Mouse (Mus musculus): ENCODE data around the gene Srp14. TPM values are rescaled to one million over a fixed set of nuclear protein-coding genes. Genes with fewer than 3 reads are reported as not detected.
A peak's percentile ranks its signal among the peaks of the same experiment; 100 is the strongest.

The Srp14 gene
- polyA plus RNA-seq, 1 experiment, result 180 TPM

GRCm38 (mm10) chr2:118491281-118491731 is 11.8 kb upstream of the Srp14 start:
- Histone ChIP-seq H3K27me3 (replicated peaks) (peaks cover 11% of the 10 kb centered on the region), H3K4me3 (replicated peaks) (peak overlapping the region; percentile 83), H3K9me3 (peaks cover 3% of the 10 kb centered on the region; the same call in 1 of the 2 replicates), H3K36me3 (replicated peaks; ENCODE audit: low read length) (no peaks in the 10 kb centered on the region), H3K4me1 (peaks cover 58% of the 10 kb centered on the region)
- TF ChIP-seq FLI1 (IDR thresholded peaks at IDR 0.05; ENCODE audit: low read length), result no peak
- no peak for TF ChIP-seq GATA1 (IDR thresholded peaks at IDR 0.05; ENCODE audit: borderline replicate concordance, low read length)

DNA sequence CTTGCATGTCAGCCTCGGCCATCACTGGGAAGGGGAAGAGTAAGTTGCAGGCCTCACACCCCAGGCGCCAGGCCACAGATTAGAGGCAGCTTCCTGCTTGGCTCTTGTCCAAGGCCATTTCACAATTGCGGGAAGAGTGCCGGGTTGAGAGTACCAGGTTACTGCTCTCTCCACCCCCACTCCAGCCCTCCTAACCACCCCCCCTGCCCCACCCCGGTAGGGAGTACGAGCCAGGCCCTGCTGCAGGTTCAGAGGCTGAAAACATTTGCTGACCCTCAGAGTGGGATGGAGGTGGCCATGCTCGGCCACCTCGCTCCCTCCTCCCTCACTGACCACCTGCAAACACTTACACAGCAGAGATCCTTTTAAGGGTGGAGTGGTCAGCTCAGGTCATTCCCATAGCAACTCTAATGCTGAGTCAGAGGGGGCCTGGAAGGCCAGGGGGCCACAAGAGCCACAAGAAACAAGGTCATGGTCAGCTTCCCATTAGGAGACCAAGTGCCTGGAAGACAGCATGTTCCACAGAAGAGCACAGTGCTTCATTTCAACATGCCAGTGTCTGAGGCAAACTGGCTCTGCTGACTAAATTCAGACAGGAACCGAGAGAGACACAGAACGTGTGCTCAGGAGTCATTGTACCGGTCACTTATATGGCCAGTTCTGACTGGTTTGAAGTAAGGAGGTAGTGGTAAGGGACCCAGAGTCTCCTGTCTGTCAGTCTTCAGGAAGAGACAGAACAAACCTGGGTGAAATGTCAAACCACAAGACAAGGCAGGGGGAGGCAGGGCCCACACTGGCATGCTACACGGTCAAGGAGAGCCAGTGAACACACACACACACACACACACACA is 11.0 kb upstream of the Srp14 start:
- Histone ChIP-seq H3K4me1 (peaks cover 65% of the 10 kb centered on the region), H3K4me3 (replicated peaks) (peak overlapping the region; percentile 83), H3K9me3 (peaks cover 3% of the 10 kb centered on the region; the same call in 1 of the 2 replicates), H3K36me3 (replicated peaks; ENCODE audit: low read length) (no peaks in the 10 kb centered on the region), H3K27me3 (replicated peaks) (peaks cover 6% of the 10 kb centered on the region)
- TF ChIP-seq GATA1 (IDR thresholded peaks at IDR 0.05; ENCODE audit: borderline replicate concordance, low read length) (no peak), FLI1 (IDR thresholded peaks at IDR 0.05; ENCODE audit: low read length) (no peak)

- Histone ChIP-seq H3K4me1 (peaks cover 70% of the 10 kb centered on the region), H3K4me3 (replicated peaks) (no peak overlapping the region), H3K27me3 (replicated peaks) (peaks cover 11% of the 10 kb centered on the region), H3K9me3 (peaks cover 3% of the 10 kb centered on the region; the same call in 1 of the 2 replicates), H3K36me3 (replicated peaks; ENCODE audit: low read length) (no peaks in the 10 kb centered on the region)
- TF ChIP-seq GATA1 (IDR thresholded peaks at IDR 0.05; ENCODE audit: borderline replicate concordance, low read length) (no peak), FLI1 (IDR thresholded peaks at IDR 0.05; ENCODE audit: low read length) (no peak)
Measured at GRCm38 (mm10) chr2:118487806-118488205, 8.3 kb upstream of the Srp14 start.

- H3K4me3 ChIP-seq (replicated peaks), result peak overlapping the region; percentile 18
- H3K9me3 ChIP-seq, result peaks cover 3% of the 10 kb centered on the region; the same call in 1 of the 2 replicates
- H3K36me3 ChIP-seq (replicated peaks; ENCODE audit: low read length), result no peaks in the 10 kb centered on the region
- TF ChIP-seq GATA1 (IDR thresholded peaks at IDR 0.05; ENCODE audit: borderline replicate concordance, low read length) (no peak), FLI1 (IDR thresholded peaks at IDR 0.05; ENCODE audit: low read length) (no peak)
- peaks cover 68% of the 10 kb centered on the region for H3K4me1 ChIP-seq
- H3K27me3 ChIP-seq (replicated peaks), result peaks cover 11% of the 10 kb centered on the region
Measured at GRCm38 (mm10) chr2:118486933-118487332, 7.4 kb upstream of the Srp14 start.

GRCm38 (mm10) chr2:118485415-118485814 is 5.9 kb upstream of the Srp14 start:
- Histone ChIP-seq H3K4me1 (peaks cover 66% of the 10 kb centered on the region), H3K36me3 (replicated peaks; ENCODE audit: low read length) (no peaks in the 10 kb centered on the region), H3K27me3 (replicated peaks) (peaks cover 11% of the 10 kb centered on the region), H3K9me3 (peaks cover 3% of the 10 kb centered on the region; the same call in 1 of the 2 replicates), H3K4me3 (replicated peaks) (no peak overlapping the region)
- TF ChIP-seq GATA1 (IDR thresholded peaks at IDR 0.05; ENCODE audit: borderline replicate concordance, low read length), result no peak
- TF ChIP-seq FLI1 (IDR thresholded peaks at IDR 0.05; ENCODE audit: low read length), result no peak

- TF ChIP-seq GATA1 (IDR thresholded peaks at IDR 0.05; ENCODE audit: borderline replicate concordance, low read length), result no peak
- TF ChIP-seq FLI1 (IDR thresholded peaks at IDR 0.05; ENCODE audit: low read length), result no peak
- no peak overlapping the region for H3K4me3 ChIP-seq (replicated peaks)
- H3K9me3 ChIP-seq, result peaks cover 3% of the 10 kb centered on the region; the same call in 1 of the 2 replicates
- peaks cover 62% of the 10 kb centered on the region for H3K4me1 ChIP-seq
- peaks cover 11% of the 10 kb centered on the region for H3K27me3 ChIP-seq (replicated peaks)
- H3K36me3 ChIP-seq (replicated peaks; ENCODE audit: low read length), result no peaks in the 10 kb centered on the region
Measured at GRCm38 (mm10) chr2:118484386-118484898, 4.9 kb upstream of the Srp14 start.

GRCm38 (mm10) chr2:118483032-118483431 is 3.5 kb upstream of the Srp14 start:
- Histone ChIP-seq H3K4me3 (replicated peaks) (no peak overlapping the region), H3K9me3 (peaks cover 3% of the 10 kb centered on the region; the same call in 1 of the 2 replicates), H3K36me3 (replicated peaks; ENCODE audit: low read length) (peaks cover 3% of the 10 kb centered on the region), H3K27me3 (replicated peaks) (peaks cover 8% of the 10 kb centered on the region), H3K4me1 (peaks cover 57% of the 10 kb centered on the region)
- TF ChIP-seq FLI1 (IDR thresholded peaks at IDR 0.05; ENCODE audit: low read length) (no peak), GATA1 (IDR thresholded peaks at IDR 0.05; ENCODE audit: borderline replicate concordance, low read length) (no peak)

DNA sequence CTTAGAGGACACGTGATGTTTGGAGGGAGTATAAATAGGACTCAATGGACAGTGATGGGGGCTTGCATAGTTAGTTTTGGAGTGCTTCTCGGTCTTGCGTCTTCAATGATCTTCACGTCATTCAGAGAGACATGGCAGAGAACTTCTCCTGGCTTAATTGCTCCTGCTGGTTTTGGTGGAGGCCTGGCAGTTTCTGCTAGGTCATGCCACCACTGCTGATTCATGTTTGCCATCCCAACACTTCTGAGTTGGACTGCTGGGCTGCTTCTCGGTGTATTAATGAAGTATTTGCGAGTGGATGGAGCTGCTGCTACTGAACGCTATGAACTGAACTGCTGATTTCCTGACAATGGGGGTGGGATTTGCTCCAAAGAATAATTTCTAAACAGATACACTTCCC is 1.4 kb upstream of the Srp14 start:
- H3K4me1 ChIP-seq, result peaks cover 48% of the 10 kb centered on the region
- TF ChIP-seq FLI1 (IDR thresholded peaks at IDR 0.05; ENCODE audit: low read length) (no peak), GATA1 (IDR thresholded peaks at IDR 0.05; ENCODE audit: borderline replicate concordance, low read length) (no peak)

DNA sequence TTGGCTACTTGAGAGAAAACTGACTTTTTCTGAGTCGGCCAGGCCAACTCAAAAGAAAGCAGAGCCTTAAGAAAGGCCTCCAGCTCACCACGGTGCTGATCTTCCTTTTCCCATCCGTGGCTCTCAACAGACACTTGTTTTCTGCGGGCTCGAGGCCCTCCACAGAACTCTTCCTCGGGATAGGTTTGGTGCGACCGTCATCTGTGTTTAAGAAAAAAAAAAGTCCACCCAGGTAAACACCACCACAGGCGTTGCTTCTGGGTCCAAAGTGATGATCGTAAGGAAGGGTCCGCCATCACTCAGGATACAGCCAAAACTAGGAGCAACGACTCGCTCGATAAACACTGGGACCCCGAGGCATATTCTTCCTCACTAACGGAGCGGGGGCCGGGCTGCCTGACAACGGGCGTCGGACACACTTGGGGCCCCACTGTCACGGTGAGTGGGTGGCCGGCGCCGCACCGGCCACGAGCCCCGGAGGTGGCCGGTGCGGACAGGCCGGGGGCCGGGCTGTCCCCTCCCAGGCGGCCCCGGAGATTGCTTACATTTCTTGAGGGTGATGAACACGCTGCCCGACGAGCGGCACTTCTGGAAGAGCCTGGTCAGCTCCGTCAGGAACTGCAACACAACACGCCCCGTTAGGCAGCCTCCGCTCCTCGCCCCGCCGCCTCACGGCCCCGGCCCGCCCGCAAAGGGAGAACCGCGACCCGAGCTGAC is 520 bp downstream of the Srp14 start:
- Histone ChIP-seq H3K4me1 (peaks cover 40% of the 10 kb centered on the region), H3K9me3 (no peaks in the 10 kb centered on the region), H3K4me3 (replicated peaks) (peak overlapping the region; percentile 95), H3K27me3 (replicated peaks) (peaks cover 6% of the 10 kb centered on the region), H3K36me3 (replicated peaks; ENCODE audit: low read length) (peaks cover 34% of the 10 kb centered on the region)
- TF ChIP-seq GATA1 (IDR thresholded peaks at IDR 0.05; ENCODE audit: borderline replicate concordance, low read length) (no peak), FLI1 (IDR thresholded peaks at IDR 0.05; ENCODE audit: low read length) (no peak)

More for the DNA sequence above, 1.4 kb upstream of the Srp14 start:
- Histone ChIP-seq H3K9me3 (no peaks in the 10 kb centered on the region), H3K27me3 (replicated peaks) (peaks cover 8% of the 10 kb centered on the region), H3K4me3 (replicated peaks) (no peak overlapping the region), H3K36me3 (replicated peaks; ENCODE audit: low read length) (peaks cover 15% of the 10 kb centered on the region)
